Mouse (Mus musculus): Measurements from ENCODE around the gene Gm21974. TPM values are rescaled to one million over a fixed set of nuclear protein-coding genes. Genes with fewer than 3 reads are reported as not detected.
A peak's percentile ranks its signal among the peaks of the same experiment; 100 is the strongest.
"Not testable (repeated sequence)": the region's sequence is repeated elsewhere in the genome, so short reads cannot be mapped to it uniquely, and the experiment has no call there.

The Gm21974 gene
- polyA plus RNA-seq (2014; fragmentation: Nextera tagmentation; extraction: Ambion mirVana), result not detected in 2 replicates

DNA sequence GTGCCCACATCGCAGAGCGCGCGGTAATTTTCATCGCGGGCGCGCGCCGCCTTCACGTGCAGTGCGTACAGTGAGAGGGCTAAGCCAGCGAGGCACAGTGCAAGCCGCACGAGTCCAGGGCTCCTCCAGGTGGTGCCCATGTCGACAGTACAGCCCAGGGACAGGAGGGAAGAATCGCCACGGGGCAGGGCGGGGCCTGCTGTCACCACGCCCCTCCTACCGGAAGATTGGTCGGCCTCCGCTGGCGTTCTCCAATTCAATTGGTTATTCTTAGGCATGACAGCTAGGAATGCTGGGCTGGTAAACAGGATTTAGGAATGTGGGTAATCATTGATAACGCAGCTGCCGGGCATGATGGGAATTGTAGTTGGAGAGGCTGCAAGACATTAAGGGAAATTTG, at the start of gene Gm21974, which contains the start of gene Vkorc1:
TSS of gene Gm21974 (minus strand) at position 13 of the 400 bp plus-strand sequence.
TSS of gene Vkorc1 (minus strand) at position 176 of the 400 bp plus-strand sequence.
- under 1% methylated on average over 26 of the region's 26 CpGs for WGBS
- Histone ChIP-seq H3K36me3 (ENCODE audit: control insufficient read depth, insufficient read depth, low read length) (peaks cover 16% of the 10 kb centered on the region; the same call in 1 of the 2 replicates), H3K9ac (ENCODE audit: low read depth, low read length) (peak within 1 kb of the TSS; percentile 72), H3K4me1 (ENCODE audit: control insufficient read depth, insufficient read depth, low read length) (peaks cover 7% of the 10 kb centered on the region; the same call in 1 of the 2 replicates), H3K4me3 (ENCODE audit: low read length) (peak within 1 kb of the TSS; percentile 70), H3K27me3 (ENCODE audit: control insufficient read depth, insufficient read depth, low read length) (no peaks in the 10 kb centered on the region), H3K27ac (ENCODE audit: low read depth, low read length) (peak within 1 kb of the TSS; percentile 71), H3K9me3 (ENCODE audit: control insufficient read depth, low read length) (no peaks in the 10 kb centered on the region), H3K4me2 (replicated peaks; ENCODE audit: low read depth, low read length) (peak within 1 kb of the TSS; percentile 88)
- peak; percentile 97 for ATAC-seq (ENCODE audit: low FRiP score, low TSS enrichment)

DNA sequence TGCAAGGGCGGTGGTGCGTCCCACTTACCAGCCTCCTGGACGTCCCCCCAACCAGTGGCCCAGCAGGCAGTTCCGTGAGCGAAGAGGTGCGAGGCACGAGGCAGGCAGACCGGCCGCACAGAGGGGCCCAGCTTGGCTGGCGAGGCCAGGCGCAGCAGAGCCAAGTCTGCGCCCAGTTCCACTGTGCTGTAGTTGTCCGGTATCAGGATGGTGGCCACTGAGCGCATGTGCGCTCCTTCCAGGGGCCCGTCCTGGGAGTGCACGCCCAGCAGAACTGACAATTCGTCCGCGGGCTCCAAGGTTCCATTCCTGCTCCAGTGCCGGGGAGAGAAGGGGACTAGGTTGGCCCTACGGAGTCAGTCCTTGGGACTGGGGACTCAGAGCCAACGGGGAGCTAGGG, 49.4 kb upstream of the Gm21974 start:
- 8% methylated on average over 23 of the region's 23 CpGs for WGBS
- 0 out of 2 replicates have a peak, but pooled peaks have one; percentile 46 for ATAC-seq (ENCODE audit: low FRiP score, low TSS enrichment)
- Histone ChIP-seq H3K9ac (ENCODE audit: low read depth, low read length) (peak overlapping the region; percentile 31; the same call in 1 of the 2 replicates), H3K9me3 (ENCODE audit: control insufficient read depth, low read length) (no peaks in the 10 kb centered on the region), H3K4me2 (replicated peaks; ENCODE audit: low read depth, low read length) (peak overlapping the region; percentile 24; the same call in 1 of the 2 replicates), H3K36me3 (ENCODE audit: control insufficient read depth, insufficient read depth, low read length) (no peaks in the 10 kb centered on the region), H3K4me1 (ENCODE audit: control insufficient read depth, insufficient read depth, low read length) (peaks cover 5% of the 10 kb centered on the region; the same call in 1 of the 2 replicates), H3K27ac (ENCODE audit: low read depth, low read length) (no peak overlapping the region), H3K27me3 (ENCODE audit: control insufficient read depth, insufficient read depth, low read length) (peaks cover 23% of the 10 kb centered on the region; the same call in 1 of the 2 replicates), H3K4me3 (ENCODE audit: low read length) (no peak overlapping the region)

DNA sequence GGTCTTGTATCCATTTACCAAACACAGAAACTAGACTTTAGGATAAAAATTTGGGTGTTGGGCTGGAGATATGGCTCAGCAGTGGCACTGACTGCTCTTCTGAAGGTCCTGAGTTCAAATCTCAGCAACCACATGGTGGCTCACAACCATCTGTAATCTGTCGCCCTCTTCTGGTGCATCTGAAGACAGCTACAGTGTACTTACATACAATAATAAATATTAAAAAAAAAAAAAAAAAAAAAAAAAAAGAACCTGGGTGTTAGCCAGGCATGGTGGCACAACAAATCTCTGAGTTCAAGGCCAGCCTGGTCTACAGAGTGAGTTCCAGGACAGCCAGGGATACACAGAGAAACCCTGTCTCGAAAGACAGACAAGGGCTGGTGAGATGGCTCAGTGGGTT, 46.8 kb upstream of the Gm21974 start:
- H3K36me3 ChIP-seq (ENCODE audit: control insufficient read depth, insufficient read depth, low read length); H3K27ac ChIP-seq (ENCODE audit: low read depth, low read length); H3K4me2 ChIP-seq (replicated peaks; ENCODE audit: low read depth, low read length); H3K9me3 ChIP-seq (ENCODE audit: control insufficient read depth, low read length); H3K9ac ChIP-seq (ENCODE audit: low read depth, low read length); H3K4me3 ChIP-seq (ENCODE audit: low read length); H3K4me1 ChIP-seq (ENCODE audit: control insufficient read depth, insufficient read depth, low read length); ATAC-seq (ENCODE audit: low FRiP score, low TSS enrichment): not testable (repeated sequence)
- WGBS, result 57% methylated on average over 2 of the region's 2 CpGs
- peaks cover 23% of the 10 kb centered on the region; the same call in 1 of the 2 replicates for H3K27me3 ChIP-seq (ENCODE audit: control insufficient read depth, insufficient read depth, low read length)

DNA sequence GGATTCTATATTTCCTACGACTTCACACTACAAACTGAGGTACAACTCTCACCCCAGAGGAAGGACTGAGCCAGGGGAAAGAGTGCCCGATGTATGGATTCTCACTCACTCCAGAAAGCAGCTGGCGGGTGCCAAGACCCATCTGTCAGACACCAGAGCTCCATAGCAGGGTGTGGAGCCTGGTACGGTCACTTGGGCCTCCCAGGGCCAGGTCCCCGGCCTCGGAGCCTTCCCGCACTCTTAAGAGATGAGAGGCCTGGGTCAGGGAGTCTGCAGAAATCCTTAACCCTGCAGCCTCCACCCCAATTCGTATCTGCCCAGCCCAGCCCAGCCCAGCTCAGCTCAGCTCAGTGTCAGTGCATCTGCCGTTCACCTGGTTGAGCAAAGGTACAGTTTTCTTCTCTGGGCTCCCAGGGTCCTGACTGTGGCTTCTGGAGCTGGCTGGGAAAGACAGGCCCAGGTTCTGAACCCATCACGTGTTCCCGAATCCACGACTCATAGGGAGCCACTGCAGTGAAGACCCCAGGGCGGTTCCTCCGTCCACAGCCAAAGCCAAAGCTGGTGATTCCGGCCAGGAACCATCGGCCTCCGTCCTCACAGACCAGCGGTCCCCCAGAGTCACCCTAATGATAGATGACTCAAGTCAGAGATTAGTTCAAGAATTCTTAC, 41.1 kb upstream of the Gm21974 start:
- no peak for ATAC-seq (ENCODE audit: low FRiP score, low TSS enrichment)
- Histone ChIP-seq H3K4me1 (ENCODE audit: control insufficient read depth, insufficient read depth, low read length) (peaks cover 26% of the 10 kb centered on the region), H3K4me3 (ENCODE audit: low read length) (peak overlapping the region; percentile 71), H3K27ac (ENCODE audit: low read depth, low read length) (no peak overlapping the region; the same call in 1 of the 2 replicates), H3K9ac (ENCODE audit: low read depth, low read length) (peak overlapping the region; percentile 76), H3K27me3 (ENCODE audit: control insufficient read depth, insufficient read depth, low read length) (no peaks in the 10 kb centered on the region), H3K9me3 (ENCODE audit: control insufficient read depth, low read length) (no peaks in the 10 kb centered on the region), H3K4me2 (replicated peaks; ENCODE audit: low read depth, low read length) (peak overlapping the region; percentile 99), H3K36me3 (ENCODE audit: control insufficient read depth, insufficient read depth, low read length) (no peaks in the 10 kb centered on the region)
- 55% methylated on average over 18 of the region's 18 CpGs for WGBS

DNA sequence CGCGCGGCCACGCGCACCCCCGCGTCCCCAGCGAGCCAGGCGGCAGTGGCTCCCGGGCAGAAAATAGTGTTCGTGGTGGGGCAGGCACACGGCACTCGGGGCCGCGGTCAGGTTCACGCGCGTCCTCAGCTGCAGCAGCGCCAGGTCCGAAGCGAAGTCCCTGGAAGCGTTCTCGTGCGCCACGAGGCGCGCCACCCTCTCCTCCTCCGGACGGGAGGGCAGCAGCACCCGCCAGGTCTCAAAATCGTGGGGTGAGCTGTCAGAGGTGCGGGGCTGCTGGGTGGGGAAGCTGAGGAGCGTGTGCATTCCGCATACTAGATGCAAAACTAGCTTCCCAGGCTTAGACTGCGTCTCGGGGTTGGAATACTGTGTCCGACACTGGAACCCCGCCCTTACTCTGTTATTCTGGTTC, 40.5 kb upstream of the Gm21974 start:
- peak overlapping the region; percentile 76 for H3K9ac ChIP-seq (ENCODE audit: low read depth, low read length)
- no peaks in the 10 kb centered on the region for H3K36me3 ChIP-seq (ENCODE audit: control insufficient read depth, insufficient read depth, low read length)
- H3K4me3 ChIP-seq (ENCODE audit: low read length), result peak overlapping the region; percentile 71
- H3K4me2 ChIP-seq (replicated peaks; ENCODE audit: low read depth, low read length), result peak overlapping the region; percentile 99
- H3K27me3 ChIP-seq (ENCODE audit: control insufficient read depth, insufficient read depth, low read length), result no peaks in the 10 kb centered on the region
- WGBS, result under 1% methylated on average over 38 of the region's 38 CpGs
- H3K27ac ChIP-seq (ENCODE audit: low read depth, low read length), result no peak overlapping the region; the same call in 1 of the 2 replicates
- H3K4me1 ChIP-seq (ENCODE audit: control insufficient read depth, insufficient read depth, low read length), result peaks cover 29% of the 10 kb centered on the region
- H3K9me3 ChIP-seq (ENCODE audit: control insufficient read depth, low read length), result no peaks in the 10 kb centered on the region
- ATAC-seq (ENCODE audit: low FRiP score, low TSS enrichment), result peak; percentile 32

DNA sequence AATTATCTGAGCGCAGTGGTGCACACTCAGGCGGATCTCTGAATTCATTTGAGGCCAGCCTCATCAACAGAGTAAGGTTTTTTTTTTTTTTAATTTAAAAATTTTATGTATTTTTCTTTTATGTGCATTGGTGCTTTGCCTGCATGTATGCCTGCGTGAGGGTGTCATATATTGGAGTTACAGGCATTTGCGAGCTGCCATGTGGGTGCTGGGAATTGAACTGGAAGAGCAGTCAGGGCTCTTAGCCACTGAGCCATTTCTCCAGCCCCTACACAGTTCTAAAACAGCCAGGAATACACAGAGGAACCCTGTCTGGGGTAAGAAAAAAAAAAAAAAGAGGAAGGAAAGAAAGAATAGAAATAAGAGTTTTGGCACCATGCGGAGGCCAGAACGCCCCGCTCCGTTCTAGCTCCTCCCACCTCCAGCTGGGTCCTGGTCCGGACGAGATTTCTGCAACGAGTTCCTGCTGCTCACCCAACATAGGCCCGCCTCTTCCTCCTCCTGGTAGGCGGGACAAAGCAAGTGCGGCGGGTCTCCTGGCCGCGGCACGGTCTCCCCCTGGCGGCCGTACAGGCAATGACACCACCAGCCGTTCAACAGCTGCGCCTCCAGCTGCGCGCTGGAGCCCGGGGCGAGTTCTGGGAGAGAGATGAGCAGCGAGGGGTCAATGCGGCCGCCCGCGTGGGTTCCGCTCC, 39.9 kb upstream of the Gm21974 start:
- H3K36me3 ChIP-seq (ENCODE audit: control insufficient read depth, insufficient read depth, low read length), result no peaks in the 10 kb centered on the region
- peak overlapping the region; percentile 71 for H3K4me3 ChIP-seq (ENCODE audit: low read length)
- peak; percentile 94 for ATAC-seq (ENCODE audit: low FRiP score, low TSS enrichment)
- no peaks in the 10 kb centered on the region for H3K27me3 ChIP-seq (ENCODE audit: control insufficient read depth, insufficient read depth, low read length)
- WGBS, result 8% methylated on average over 31 of the region's 32 CpGs
- H3K9me3 ChIP-seq (ENCODE audit: control insufficient read depth, low read length), result no peaks in the 10 kb centered on the region
- H3K4me2 ChIP-seq (replicated peaks; ENCODE audit: low read depth, low read length), result peak overlapping the region; percentile 99
- peaks cover 29% of the 10 kb centered on the region for H3K4me1 ChIP-seq (ENCODE audit: control insufficient read depth, insufficient read depth, low read length)
- peak overlapping the region; percentile 76 for H3K9ac ChIP-seq (ENCODE audit: low read depth, low read length)
- peak overlapping the region; percentile 47; the same call in 1 of the 2 replicates for H3K27ac ChIP-seq (ENCODE audit: low read depth, low read length)

DNA sequence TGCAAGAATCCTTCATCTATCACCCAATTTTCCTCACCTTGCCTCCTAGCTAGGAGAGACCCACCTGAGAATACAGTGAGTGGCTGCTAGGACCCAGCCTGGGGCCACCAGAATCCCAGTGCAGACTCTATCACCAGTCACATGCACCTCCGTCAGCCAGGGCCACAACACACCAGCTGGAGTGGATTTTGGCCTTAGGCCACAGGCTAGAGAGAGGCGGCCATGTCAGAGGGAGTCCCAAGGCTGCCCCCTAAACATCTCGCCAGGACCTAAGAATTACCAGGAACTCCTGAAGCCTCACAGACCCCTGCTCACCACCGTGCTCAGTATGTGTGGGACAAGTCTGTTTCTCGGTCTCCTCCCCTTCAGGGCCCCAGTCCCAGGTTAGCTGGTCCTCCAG, 38.8 kb upstream of the Gm21974 start:
- no peak for ATAC-seq (ENCODE audit: low FRiP score, low TSS enrichment)
- no peaks in the 10 kb centered on the region for H3K27me3 ChIP-seq (ENCODE audit: control insufficient read depth, insufficient read depth, low read length)
- H3K4me1 ChIP-seq (ENCODE audit: control insufficient read depth, insufficient read depth, low read length), result peaks cover 29% of the 10 kb centered on the region
- H3K4me3 ChIP-seq (ENCODE audit: low read length), result no peak overlapping the region
- WGBS, result 94% methylated on average over 5 of the region's 5 CpGs
- no peaks in the 10 kb centered on the region for H3K9me3 ChIP-seq (ENCODE audit: control insufficient read depth, low read length)
- no peak overlapping the region for H3K9ac ChIP-seq (ENCODE audit: low read depth, low read length)
- H3K4me2 ChIP-seq (replicated peaks; ENCODE audit: low read depth, low read length), result no peak overlapping the region
- H3K36me3 ChIP-seq (ENCODE audit: control insufficient read depth, insufficient read depth, low read length), result no peaks in the 10 kb centered on the region
- H3K27ac ChIP-seq (ENCODE audit: low read depth, low read length), result no peak overlapping the region

DNA sequence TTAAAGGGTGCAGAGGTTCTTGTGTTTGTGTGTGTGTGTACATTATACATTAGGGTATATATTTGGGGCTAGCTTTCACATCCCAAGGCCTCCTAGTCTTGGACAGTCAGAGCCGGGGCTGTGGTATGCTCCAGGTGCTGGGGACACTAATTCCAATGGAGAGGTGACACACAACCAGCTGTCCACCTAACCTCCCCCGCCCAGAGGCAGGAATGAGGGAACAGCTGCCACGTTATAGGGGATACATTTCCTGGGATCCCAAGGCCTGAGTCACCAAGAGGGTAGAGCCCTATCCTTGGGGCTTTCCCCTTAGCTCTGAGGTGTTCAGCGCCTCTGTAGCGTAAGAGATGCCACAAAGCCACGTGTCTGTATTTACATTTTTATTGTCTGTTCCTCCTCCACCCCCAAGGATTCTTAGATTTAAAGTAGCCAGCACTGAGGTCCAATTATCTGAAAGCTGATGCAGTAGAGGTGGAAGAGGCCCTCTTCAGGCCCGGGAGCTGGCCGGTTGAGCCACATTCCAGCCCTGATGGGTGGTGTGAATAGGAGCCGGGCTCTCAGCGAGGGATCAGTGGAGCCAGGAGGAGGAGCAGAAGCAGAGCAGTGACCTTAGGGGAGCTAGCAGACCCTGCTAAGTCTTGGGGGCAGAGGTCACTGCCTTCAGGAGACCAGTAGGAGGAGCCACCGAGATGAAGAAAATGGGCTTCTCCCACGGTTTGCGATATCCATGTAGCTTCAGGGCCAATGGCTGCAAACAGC, 37.2 kb upstream of the Gm21974 start:
- ATAC-seq (ENCODE audit: low FRiP score, low TSS enrichment), result no peak
- Histone ChIP-seq H3K4me2 (replicated peaks; ENCODE audit: low read depth, low read length) (no peak overlapping the region), H3K9ac (ENCODE audit: low read depth, low read length) (no peak overlapping the region), H3K9me3 (ENCODE audit: control insufficient read depth, low read length) (no peaks in the 10 kb centered on the region), H3K27ac (ENCODE audit: low read depth, low read length) (peak overlapping the region; percentile 73), H3K4me3 (ENCODE audit: low read length) (no peak overlapping the region), H3K36me3 (ENCODE audit: control insufficient read depth, insufficient read depth, low read length) (no peaks in the 10 kb centered on the region), H3K27me3 (ENCODE audit: control insufficient read depth, insufficient read depth, low read length) (no peaks in the 10 kb centered on the region), H3K4me1 (ENCODE audit: control insufficient read depth, insufficient read depth, low read length) (peaks cover 32% of the 10 kb centered on the region)
- 17% methylated on average over 13 of the region's 13 CpGs for WGBS

Data from kidney, embryonic 14.5 days (tissue).